Mouse (Mus musculus): ENCODE results near the gene Pdcd2.

DNA sequence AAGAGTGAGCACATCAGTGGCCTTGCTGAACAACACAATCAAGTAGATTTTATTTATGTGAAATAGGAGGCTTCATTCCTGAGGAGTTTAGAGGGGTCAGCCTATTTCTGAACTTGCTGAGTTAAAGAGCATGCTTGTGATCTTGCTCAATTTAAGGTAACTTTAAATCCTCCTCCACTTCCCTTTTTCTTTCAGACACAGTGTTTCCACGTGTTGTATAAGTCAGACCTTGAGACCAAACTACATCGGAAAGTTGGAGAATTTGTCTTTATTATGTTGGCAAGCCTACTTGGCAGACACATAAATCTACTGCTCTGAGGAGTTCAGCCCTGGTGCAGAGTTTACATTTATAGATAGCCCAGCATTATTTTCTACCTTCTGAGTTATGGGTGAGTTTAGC is 1.8 kb upstream of the Pdcd2 start:
- TF ChIP-seq POLR2A (IDR thresholded peaks at IDR 0.05; ENCODE audit: control insufficient read depth, low read depth, low read length) (no peak), CTCF (IDR thresholded peaks at IDR 0.05; ENCODE audit: control insufficient read depth, insufficient read depth, insufficient replicate concordance, low read depth, low read length) (no peak)
